ENCODE assay signal across 14 mouse cellular contexts in genomic region chr5:132290606-132291535, GRCm38 (mm10).
A peak's percentile ranks its signal among the peaks of the same experiment; 100 is the strongest.
DNase-seq lines count a peak whose midpoint lies in the region; ATAC-seq and TF ChIP-seq lines count a peak whose summit lies in the region.
"Had no signal": no experiment of that assay in that cellular context is flagged by ENCODE, and none has a peak within 500 bp of the region (broad histone marks: within the 10 kb centered on the region; RNA-seq: fewer than 3 reads in every experiment).

No protein-coding gene starts in this region.

- H3K4me3 ChIP-seq in embryonic facial prominence, embryonic 13.5 days, result no peak overlapping the region
- H3K4me3 ChIP-seq in forebrain, embryonic 11.5 days (ENCODE audit: low read depth, low read length), result no peak overlapping the region
- H3K4me3 ChIP-seq in hindbrain, embryonic 13.5 days, result no peak overlapping the region
- no peak overlapping the region for H3K4me3 ChIP-seq in midbrain, embryonic 15.5 days
- H3K4me3 ChIP-seq in stomach, postnatal 0 days (ENCODE audit: low read depth, low read length), result no peak overlapping the region
- H3K4me3 ChIP-seq: liver, embryonic 13.5 days had no signal

- WGBS in embryonic facial prominence, embryonic 13.5 days, result 29% methylated on average over 13 of the region's 13 CpGs
- 19% methylated on average over 13 of the region's 13 CpGs for WGBS in forebrain, embryonic 11.5 days
- WGBS in hindbrain, embryonic 13.5 days, result 17% methylated on average over 13 of the region's 13 CpGs
- 18% methylated on average over 13 of the region's 13 CpGs for WGBS in midbrain, embryonic 15.5 days
- WGBS in stomach, postnatal 0 days, result 29% methylated on average over 13 of the region's 13 CpGs

- H3K9ac ChIP-seq in embryonic facial prominence, embryonic 13.5 days, result no peak overlapping the region
- H3K9ac ChIP-seq in forebrain, embryonic 11.5 days (ENCODE audit: low read length), result no peak overlapping the region; the same call in 1 of the 2 replicates
- no peak overlapping the region for H3K9ac ChIP-seq in hindbrain, embryonic 13.5 days
- H3K9ac ChIP-seq in midbrain, embryonic 15.5 days, result no peak overlapping the region
- H3K9ac ChIP-seq in stomach, postnatal 0 days (ENCODE audit: low read length), result no peak overlapping the region
- H3K9ac ChIP-seq: liver, embryonic 13.5 days had no signal

- ATAC-seq in embryonic facial prominence, embryonic 13.5 days (ENCODE audit: insufficient number of reproducible peaks, insufficient read depth, low FRiP score, low TSS enrichment, low read depth), result no peak
- peak; percentile 77 for ATAC-seq in forebrain, embryonic 11.5 days (replicated peaks; ENCODE audit: low FRiP score)
- ATAC-seq in hindbrain, embryonic 13.5 days (ENCODE audit: low FRiP score), result peak; percentile 66; the same call in 1 of the 2 replicates
- no peak for ATAC-seq in midbrain, embryonic 15.5 days (replicated peaks)
- ATAC-seq in stomach, postnatal 0 days (ENCODE audit: low FRiP score, low TSS enrichment), result no peak

- no peaks in the 10 kb centered on the region for H3K36me3 ChIP-seq in embryonic facial prominence, embryonic 13.5 days
- H3K36me3 ChIP-seq in forebrain, embryonic 11.5 days (ENCODE audit: control insufficient read depth, insufficient read depth, low read length), result no peaks in the 10 kb centered on the region
- no peaks in the 10 kb centered on the region for H3K36me3 ChIP-seq in hindbrain, embryonic 13.5 days
- H3K36me3 ChIP-seq in midbrain, embryonic 15.5 days (replicated peaks), result no peaks in the 10 kb centered on the region
- H3K36me3 ChIP-seq in stomach, postnatal 0 days (ENCODE audit: control insufficient read depth, insufficient read depth, low read length), result no peaks in the 10 kb centered on the region
- H3K36me3 ChIP-seq: liver, embryonic 13.5 days had no signal

- DNase-seq in forebrain, embryonic 11.5 days (ENCODE audit: low spot score), result no peak
- no peak for DNase-seq in adrenal gland, adult (ENCODE audit: inconsistent age in 2 of 2, low spot score in 1 of 2)
- DNase-seq in retina, postnatal 1 day, result no peak
- no peak for DNase-seq in right cerebral cortex, postnatal 4 days
- no peak for DNase-seq in stomach, postnatal 0 days (ENCODE audit: low spot score)
- DNase-seq: adrenal gland, adult 8-10 months; cerebellum, postnatal 36 days; gastrocnemius, postnatal 14 days; heart, postnatal 10 days; kidney, adult 18-20 months; liver, embryonic 13.5 days had no signal

- H3K27ac ChIP-seq in embryonic facial prominence, embryonic 13.5 days, result 0 out of 2 replicates have a peak overlapping the region, but pooled peaks have one; percentile 28
- H3K27ac ChIP-seq in forebrain, embryonic 11.5 days (ENCODE audit: low read depth, low read length), result peak overlapping the region; percentile 68
- H3K27ac ChIP-seq in hindbrain, embryonic 13.5 days, result peak overlapping the region; percentile 42; the same call in 1 of the 2 replicates
- peak overlapping the region; percentile 27; the same call in 1 of the 2 replicates for H3K27ac ChIP-seq in midbrain, embryonic 15.5 days
- H3K27ac ChIP-seq in stomach, postnatal 0 days (replicated peaks), result no peak overlapping the region
- H3K27ac ChIP-seq: liver, embryonic 13.5 days had no signal

- TF ChIP-seq CTCF in stomach, postnatal 0 days (IDR thresholded peaks at IDR 0.05; ENCODE audit: low read depth), result no peak

- peaks cover 39% of the 10 kb centered on the region for H3K4me1 ChIP-seq in embryonic facial prominence, embryonic 13.5 days
- peaks cover 14% of the 10 kb centered on the region for H3K4me1 ChIP-seq in forebrain, embryonic 11.5 days (replicated peaks; ENCODE audit: control insufficient read depth, insufficient read depth, low read length)
- peaks cover 55% of the 10 kb centered on the region for H3K4me1 ChIP-seq in hindbrain, embryonic 13.5 days (replicated peaks)
- H3K4me1 ChIP-seq in midbrain, embryonic 15.5 days, result peaks cover 44% of the 10 kb centered on the region
- H3K4me1 ChIP-seq in stomach, postnatal 0 days (replicated peaks; ENCODE audit: control insufficient read depth, insufficient read depth), result no peaks in the 10 kb centered on the region
- H3K4me1 ChIP-seq: liver, embryonic 13.5 days had no signal

- no peaks in the 10 kb centered on the region for H3K27me3 ChIP-seq in embryonic facial prominence, embryonic 13.5 days
- H3K27me3 ChIP-seq in forebrain, embryonic 11.5 days (ENCODE audit: control insufficient read depth, insufficient read depth, low read length), result no peaks in the 10 kb centered on the region
- no peaks in the 10 kb centered on the region for H3K27me3 ChIP-seq in hindbrain, embryonic 13.5 days
- no peaks in the 10 kb centered on the region for H3K27me3 ChIP-seq in midbrain, embryonic 15.5 days (replicated peaks)
- H3K27me3 ChIP-seq in stomach, postnatal 0 days (ENCODE audit: control insufficient read depth, insufficient read depth, low read length), result no peaks in the 10 kb centered on the region
- H3K27me3 ChIP-seq: liver, embryonic 13.5 days had no signal

- H3K9me3 ChIP-seq in embryonic facial prominence, embryonic 13.5 days, result no peaks in the 10 kb centered on the region
- no peaks in the 10 kb centered on the region for H3K9me3 ChIP-seq in forebrain, embryonic 11.5 days (ENCODE audit: control insufficient read depth, low read length)
- no peaks in the 10 kb centered on the region for H3K9me3 ChIP-seq in hindbrain, embryonic 13.5 days
- no peaks in the 10 kb centered on the region for H3K9me3 ChIP-seq in midbrain, embryonic 15.5 days
- H3K9me3 ChIP-seq in stomach, postnatal 0 days (ENCODE audit: control insufficient read depth, low read length), result no peaks in the 10 kb centered on the region
- H3K9me3 ChIP-seq: liver, embryonic 13.5 days had no signal

- TF ChIP-seq EP300 in stomach, postnatal 0 days (optimal IDR thresholded peaks at IDR 0.05), result no peak

- no peak overlapping the region for H3K4me2 ChIP-seq in embryonic facial prominence, embryonic 13.5 days
- H3K4me2 ChIP-seq in forebrain, embryonic 11.5 days (ENCODE audit: low read depth, low read length, severe bottlenecking), result peak overlapping the region; percentile 26; the same call in 1 of the 2 replicates
- H3K4me2 ChIP-seq in hindbrain, embryonic 13.5 days, result peak overlapping the region; percentile 11
- 0 out of 2 replicates have a peak overlapping the region, but pooled peaks have one; percentile 2 for H3K4me2 ChIP-seq in midbrain, embryonic 15.5 days
- no peak overlapping the region for H3K4me2 ChIP-seq in stomach, postnatal 0 days (replicated peaks; ENCODE audit: low read depth)
- H3K4me2 ChIP-seq: liver, embryonic 13.5 days had no signal

Comparison
In these comparisons a context has a peak if more than half of its experiments do, and no peak if none do; other contexts are left out.
1. ATAC-seq: peak in forebrain, embryonic 11.5 days (single experiment) and hindbrain, embryonic 13.5 days (single experiment); none in embryonic facial prominence, embryonic 13.5 days (single experiment), midbrain, embryonic 15.5 days (single experiment) and stomach, postnatal 0 days (single experiment).
2. H3K4me2 ChIP-seq: peak in forebrain, embryonic 11.5 days (single experiment), hindbrain, embryonic 13.5 days (single experiment) and midbrain, embryonic 15.5 days (single experiment); none in embryonic facial prominence, embryonic 13.5 days (single experiment) and stomach, postnatal 0 days (single experiment).